Mouse (Mus musculus) MN1 (cell line): Measurements from ENCODE around the gene Cdk6.

Source experiments
- DNase-seq: peaks from one replicate; pipeline ENCODE4 v3.0.0-alpha.2; 2016; ENCODE audit warnings: low spot score

The Cdk6 gene

GRCm38 (mm10) chr5:3486579-3487282 lies 145.4 kb downstream of the Cdk6 start:
- DNase-seq = no peak

GRCm38 (mm10) chr5:3488146-3488774 lies 147.0 kb downstream of the Cdk6 start:
- DNase-seq = no peak

GRCm38 (mm10) chr5:3490358-3490757 lies 149.1 kb downstream of the Cdk6 start:
- DNase-seq = no peak

GRCm38 (mm10) chr5:3491084-3491483 lies 149.8 kb downstream of the Cdk6 start:
- DNase-seq = no peak

- no peak for DNase-seq
Measured at GRCm38 (mm10) chr5:3491883-3492282, 150.6 kb downstream of the Cdk6 start.

- DNase-seq = no peak
Measured at GRCm38 (mm10) chr5:3492776-3493636, 151.7 kb downstream of the Cdk6 start.

- DNase-seq = no peak
Measured at GRCm38 (mm10) chr5:3493968-3494367, 152.7 kb downstream of the Cdk6 start.

- no peak for DNase-seq
Measured at GRCm38 (mm10) chr5:3494452-3495187, 153.3 kb downstream of the Cdk6 start.

GRCm38 (mm10) chr5:3497505-3497925 lies 156.2 kb downstream of the Cdk6 start:
- no peak for DNase-seq

GRCm38 (mm10) chr5:3500298-3500697 lies 159.0 kb downstream of the Cdk6 start:
- no peak for DNase-seq

GRCm38 (mm10) chr5:3500957-3501563 lies 159.8 kb downstream of the Cdk6 start:
- no peak for DNase-seq

- peak; percentile 12 for DNase-seq
Measured at GRCm38 (mm10) chr5:3501564-3502001, 160.3 kb downstream of the Cdk6 start.

- no peak for DNase-seq
Measured at GRCm38 (mm10) chr5:3502610-3503350, 161.5 kb downstream of the Cdk6 start.

GRCm38 (mm10) chr5:3503373-3503772 lies 162.1 kb downstream of the Cdk6 start:
- DNase-seq = no peak

GRCm38 (mm10) chr5:3503836-3504323 lies 162.6 kb downstream of the Cdk6 start:
- no peak for DNase-seq

- DNase-seq = no peak
Measured at GRCm38 (mm10) chr5:3504453-3504852, 163.2 kb downstream of the Cdk6 start.

GRCm38 (mm10) chr5:3505553-3505952 lies 164.3 kb downstream of the Cdk6 start:
- no peak for DNase-seq

- DNase-seq = no peak
Measured at GRCm38 (mm10) chr5:3508480-3509381, 167.4 kb downstream of the Cdk6 start.

- no peak for DNase-seq
Measured at GRCm38 (mm10) chr5:3509503-3509902, 168.2 kb downstream of the Cdk6 start.
